Mouse (Mus musculus) midbrain, embryonic 13.5 days (tissue): ENCODE results near the gene Dnah2. TPM values are rescaled to one million over a fixed set of nuclear protein-coding genes. Genes with fewer than 3 reads are reported as not detected.

ENCODE experiments used
- ATAC-seq: fragments of 200-750 bp; cut with Nextera tagmentation; 2 replicates; pipeline ENCODE4 v1.8.0; 2017; ENCODE audit warnings: mild to moderate bottlenecking, moderate TSS enrichment, moderate library complexity
- H3K27ac ChIP-seq: fragments of 300-500 bp; sonication (generic); 2 replicates; pipeline ENCODE4 v1.5.1; 2015; ENCODE audit warnings: inconsistent platforms, mild to moderate bottlenecking, moderate library complexity
- H3K27me3 ChIP-seq: fragments of 300-500 bp; sonication (generic); 2 replicates; pipeline ENCODE4 v1.6.1; 2015; ENCODE audit warnings: mild to moderate bottlenecking, inconsistent platforms
- H3K36me3 ChIP-seq: fragments of 300-500 bp; sonication (generic); 2 replicates; pipeline ENCODE4 v1.6.1; 2015; ENCODE audit warnings: mild to moderate bottlenecking, inconsistent platforms
- H3K4me1 ChIP-seq: fragments of 300-500 bp; sonication (generic); replicated peaks from 2 replicates; pipeline ENCODE4 v1.6.1; 2015; ENCODE audit warnings: inconsistent platforms
- H3K4me2 ChIP-seq: fragments of 300-500 bp; sonication (generic); replicated peaks from 2 replicates; pipeline ENCODE4 v1.6.1; 2015; ENCODE audit warnings: moderate library complexity, mild to moderate bottlenecking, inconsistent platforms
- H3K4me3 ChIP-seq: fragments of 300-500 bp; sonication (generic); replicated peaks from 2 replicates; pipeline ENCODE4 v1.5.1; 2015; ENCODE audit warnings: mild to moderate bottlenecking, inconsistent platforms
- H3K9ac ChIP-seq: fragments of 300-500 bp; sonication (generic); replicated peaks from 2 replicates; pipeline ENCODE4 v1.6.1; 2015; ENCODE audit warnings: mild to moderate bottlenecking, inconsistent platforms
- H3K9me3 ChIP-seq: fragments of 300-500 bp; sonication (generic); 2 replicates; pipeline ENCODE4 v1.6.1; 2016; ENCODE audit warnings: mild to moderate bottlenecking, inconsistent platforms
- WGBS: fragments of 180-500 bp; shearing (Covaris S2); methylation state at CpG from one replicate; pipeline ENCODE4 v1.1.7; 2015; 5-methylcytosine and 5-hydroxymethylcytosine counted together
- polyA plus RNA-seq: library from polyadenylated mRNA; unstranded; fragments of >200 nt; fragmentation: Nextera tagmentation; extraction: Ambion mirVana; gene quantifications from 2 replicates; pipeline ENCODE4 v1.2.1, GENCODE M21; 2015

Dnah2 gene
- polyA plus RNA-seq, 1 experiment from 2014 or later: 2.7 TPM

- ATAC-seq: no peak
- H3K27ac ChIP-seq: no peak overlapping the region
- H3K27me3 ChIP-seq: no peaks in the 10 kb centered on the region
- H3K9ac ChIP-seq: no peak overlapping the region
- H3K9me3 ChIP-seq: no peaks in the 10 kb centered on the region
- WGBS: 84% methylated on average over 2 of the region's 2 CpGs
- H3K4me1 ChIP-seq: no peaks in the 10 kb centered on the region
- H3K36me3 ChIP-seq: no peaks in the 10 kb centered on the region
- no peak overlapping the region for H3K4me2 ChIP-seq
- no peak overlapping the region for H3K4me3 ChIP-seq
Measured at GRCm38 (mm10) chr11:69490898-69491297, 58.0 kb downstream of the Dnah2 start.

DNA sequence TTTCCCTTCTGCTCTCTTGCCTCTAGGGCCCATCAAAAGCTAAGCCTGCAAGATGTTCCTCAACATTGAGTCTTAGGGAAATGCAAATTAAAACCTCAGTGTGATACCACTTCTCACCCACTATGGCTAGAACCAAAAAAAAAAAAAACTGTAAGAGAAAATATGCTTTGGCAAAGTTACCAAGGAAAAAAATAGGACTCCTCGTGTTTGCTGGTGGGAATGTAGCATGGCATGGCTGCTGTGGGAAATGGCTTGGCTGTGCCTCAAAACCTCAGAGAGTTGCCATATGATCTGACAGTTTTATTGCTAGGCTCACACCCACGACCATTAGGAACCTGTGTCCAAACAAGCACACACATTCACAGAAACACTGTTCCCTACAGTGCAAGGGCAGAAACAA lies 61.4 kb downstream of the Dnah2 start:
- Histone ChIP-seq H3K4me1 (no peaks in the 10 kb centered on the region), H3K9ac (no peak overlapping the region), H3K4me3 (no peak overlapping the region), H3K4me2 (no peak overlapping the region), H3K27me3 (no peaks in the 10 kb centered on the region), H3K36me3 (no peaks in the 10 kb centered on the region), H3K9me3 (no peaks in the 10 kb centered on the region), H3K27ac (no peak overlapping the region)
- 89% methylated on average over 2 of the region's 2 CpGs for WGBS
- ATAC-seq: no peak

DNA sequence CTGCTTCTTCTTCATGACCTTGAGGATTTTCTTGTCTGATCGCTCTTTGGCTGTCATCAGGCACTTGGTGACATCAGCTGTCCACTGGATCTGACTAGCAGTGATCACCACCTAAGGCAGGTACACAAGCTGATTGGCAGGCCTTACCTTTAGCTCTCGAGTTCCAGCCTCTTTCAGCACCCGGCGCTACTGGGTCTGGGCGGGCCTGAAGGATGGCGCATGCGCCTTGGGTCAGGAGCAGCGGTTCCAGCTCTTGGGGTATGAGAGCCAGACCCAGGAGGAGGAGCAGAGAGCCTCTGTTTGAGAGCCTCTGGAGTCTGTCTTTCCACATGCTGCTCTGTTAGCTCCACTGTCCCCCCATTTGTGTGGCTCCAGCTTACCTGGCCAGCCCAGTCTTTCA lies 71.3 kb downstream of the Dnah2 start:
- no peak for ATAC-seq
- Histone ChIP-seq H3K36me3 (no peaks in the 10 kb centered on the region), H3K27me3 (no peaks in the 10 kb centered on the region), H3K9me3 (no peaks in the 10 kb centered on the region), H3K9ac (no peak overlapping the region), H3K4me3 (no peak overlapping the region), H3K4me1 (no peaks in the 10 kb centered on the region), H3K4me2 (no peak overlapping the region), H3K27ac (no peak overlapping the region)
- WGBS: 83% methylated on average over 8 of the region's 8 CpGs

DNA sequence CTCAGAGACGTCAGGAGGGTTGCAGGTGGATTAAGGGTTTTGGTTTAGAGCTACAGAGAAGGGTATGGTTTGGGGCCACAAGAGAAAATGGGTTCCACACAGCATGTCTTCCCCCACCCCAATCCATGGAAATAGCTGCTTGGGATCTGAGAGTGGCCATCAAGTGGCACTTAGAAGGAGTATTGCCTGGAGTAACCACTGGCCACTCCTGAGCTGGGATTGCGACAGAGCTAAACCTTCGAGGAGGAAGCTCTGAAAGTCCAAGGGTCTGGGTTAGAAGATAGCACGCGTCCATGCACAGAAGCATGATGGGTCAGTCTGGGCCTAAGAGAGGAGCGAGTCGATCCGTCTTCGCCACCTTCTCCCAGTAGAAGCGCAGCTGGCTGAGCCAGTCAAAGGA lies 72.1 kb downstream of the Dnah2 start:
- Histone ChIP-seq H3K27me3 (no peaks in the 10 kb centered on the region), H3K9ac (no peak overlapping the region), H3K4me1 (peaks cover 2% of the 10 kb centered on the region; the same call in 1 of the 2 replicates), H3K4me2 (no peak overlapping the region), H3K4me3 (no peak overlapping the region), H3K36me3 (no peaks in the 10 kb centered on the region), H3K9me3 (no peaks in the 10 kb centered on the region), H3K27ac (no peak overlapping the region)
- ATAC-seq: no peak
- 92% methylated on average over 10 of the region's 10 CpGs for whole genome bisulfite sequencing

DNA sequence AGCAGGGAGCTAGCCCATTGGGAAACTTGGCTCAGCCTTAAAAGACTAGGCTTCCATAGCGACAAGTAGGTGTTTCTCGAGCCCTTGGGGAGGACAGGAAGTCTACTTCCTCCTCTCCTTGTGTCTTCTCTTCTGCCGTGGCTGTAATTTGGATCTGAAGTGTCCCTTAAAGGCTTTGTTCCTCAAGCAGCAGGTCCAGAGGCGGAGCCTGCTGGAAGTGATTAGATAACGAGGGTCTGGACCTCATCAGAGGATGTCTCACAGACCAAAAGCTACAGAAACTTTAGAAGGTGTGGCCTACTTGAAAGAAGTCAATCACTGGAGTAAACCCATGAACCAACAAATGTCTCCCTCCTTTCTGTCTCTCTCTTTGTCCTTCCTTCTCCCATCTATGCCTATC lies 74.2 kb downstream of the Dnah2 start:
- Histone ChIP-seq H3K27ac (no peak overlapping the region), H3K9me3 (no peaks in the 10 kb centered on the region), H3K9ac (no peak overlapping the region), H3K4me2 (no peak overlapping the region), H3K4me3 (no peak overlapping the region), H3K36me3 (no peaks in the 10 kb centered on the region), H3K27me3 (no peaks in the 10 kb centered on the region), H3K4me1 (peaks cover 6% of the 10 kb centered on the region; the same call in 1 of the 2 replicates)
- WGBS: 69% methylated on average over 5 of the region's 5 CpGs
- ATAC-seq: no peak

- Histone ChIP-seq H3K27ac (no peak overlapping the region), H3K4me1 (peaks cover 6% of the 10 kb centered on the region; the same call in 1 of the 2 replicates), H3K4me2 (no peak overlapping the region), H3K36me3 (no peaks in the 10 kb centered on the region), H3K9ac (no peak overlapping the region), H3K4me3 (no peak overlapping the region), H3K9me3 (no peaks in the 10 kb centered on the region), H3K27me3 (no peaks in the 10 kb centered on the region)
- no peak for ATAC-seq
- 83% methylated on average over 5 of the region's 5 CpGs for WGBS
Measured at GRCm38 (mm10) chr11:69472687-69473086, 76.2 kb downstream of the Dnah2 start.

- H3K4me1 ChIP-seq: peaks cover 6% of the 10 kb centered on the region; the same call in 1 of the 2 replicates
- H3K4me2 ChIP-seq: no peak overlapping the region
- ATAC-seq: no peak
- H3K27me3 ChIP-seq: no peaks in the 10 kb centered on the region
- no peak overlapping the region for H3K27ac ChIP-seq
- WGBS: 22% methylated on average over 8 of the region's 8 CpGs
- no peaks in the 10 kb centered on the region for H3K36me3 ChIP-seq
- no peak overlapping the region for H3K4me3 ChIP-seq
- H3K9me3 ChIP-seq: no peaks in the 10 kb centered on the region
- no peak overlapping the region for H3K9ac ChIP-seq
Measured at GRCm38 (mm10) chr11:69471491-69471890, 77.4 kb downstream of the Dnah2 start.

DNA sequence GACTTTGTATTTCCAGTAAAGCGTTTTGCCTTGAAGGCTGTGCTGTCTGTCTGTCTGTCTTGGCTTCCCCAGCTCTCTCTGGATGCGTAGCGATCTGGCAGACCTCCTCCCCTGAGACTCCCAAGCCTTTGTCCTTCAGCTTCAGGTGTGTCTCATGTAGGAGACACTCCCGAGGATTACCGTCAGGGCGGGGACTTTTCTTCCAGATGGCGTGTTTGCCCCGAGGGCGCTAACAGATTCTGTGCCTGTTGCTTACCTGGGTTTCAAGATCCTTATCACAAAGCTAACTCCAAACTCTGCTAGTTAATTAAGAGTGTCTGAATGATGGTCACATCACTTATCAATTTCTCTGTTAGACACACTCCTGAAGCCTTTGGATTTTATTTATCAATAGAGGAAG lies 79.6 kb downstream of the Dnah2 start:
- no peak for ATAC-seq
- H3K9ac ChIP-seq: no peak overlapping the region
- no peak overlapping the region for H3K4me3 ChIP-seq
- H3K4me1 ChIP-seq: peaks cover 6% of the 10 kb centered on the region; the same call in 1 of the 2 replicates
- no peak overlapping the region for H3K27ac ChIP-seq
- H3K9me3 ChIP-seq: no peaks in the 10 kb centered on the region
- 86% methylated on average over 9 of the region's 9 CpGs for WGBS
- no peak overlapping the region for H3K4me2 ChIP-seq
- no peaks in the 10 kb centered on the region for H3K36me3 ChIP-seq
- H3K27me3 ChIP-seq: no peaks in the 10 kb centered on the region

DNA sequence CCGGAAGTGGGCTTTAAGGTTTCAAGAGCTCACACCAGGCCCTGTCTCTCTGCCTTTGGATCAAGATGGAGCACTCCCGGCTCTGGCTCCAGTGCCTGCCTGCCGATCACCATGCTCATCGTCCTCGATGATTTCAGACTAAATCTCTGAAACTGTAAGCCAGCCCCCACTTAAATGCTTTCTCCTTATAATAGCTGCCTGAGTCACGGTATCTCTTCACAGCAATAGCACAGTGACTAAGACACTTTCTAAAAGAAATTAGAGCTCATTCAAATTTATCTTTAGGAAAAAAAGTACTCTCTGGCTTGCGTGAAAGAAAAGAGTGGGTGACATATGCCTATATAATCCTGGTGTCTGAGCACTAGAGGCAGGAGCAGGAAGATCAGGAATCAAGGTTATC lies 84.9 kb downstream of the Dnah2 start:
- Histone ChIP-seq H3K27me3 (no peaks in the 10 kb centered on the region), H3K4me1 (no peaks in the 10 kb centered on the region), H3K9me3 (no peaks in the 10 kb centered on the region), H3K4me2 (no peak overlapping the region), H3K4me3 (no peak overlapping the region), H3K27ac (no peak overlapping the region), H3K36me3 (no peaks in the 10 kb centered on the region), H3K9ac (no peak overlapping the region)
- no peak for ATAC-seq
- WGBS: 93% methylated on average over 7 of the region's 7 CpGs

GRCm38 (mm10) chr11:69461568-69461967 lies 87.3 kb downstream of the Dnah2 start:
- no peak overlapping the region for H3K4me3 ChIP-seq
- H3K9ac ChIP-seq: no peak overlapping the region
- no peaks in the 10 kb centered on the region for H3K27me3 ChIP-seq
- no peak for ATAC-seq
- H3K4me2 ChIP-seq: no peak overlapping the region
- 79% methylated on average over 5 of the region's 5 CpGs for WGBS
- no peaks in the 10 kb centered on the region for H3K36me3 ChIP-seq
- no peaks in the 10 kb centered on the region for H3K9me3 ChIP-seq
- H3K4me1 ChIP-seq: peaks cover 9% of the 10 kb centered on the region
- H3K27ac ChIP-seq: no peak overlapping the region

DNA sequence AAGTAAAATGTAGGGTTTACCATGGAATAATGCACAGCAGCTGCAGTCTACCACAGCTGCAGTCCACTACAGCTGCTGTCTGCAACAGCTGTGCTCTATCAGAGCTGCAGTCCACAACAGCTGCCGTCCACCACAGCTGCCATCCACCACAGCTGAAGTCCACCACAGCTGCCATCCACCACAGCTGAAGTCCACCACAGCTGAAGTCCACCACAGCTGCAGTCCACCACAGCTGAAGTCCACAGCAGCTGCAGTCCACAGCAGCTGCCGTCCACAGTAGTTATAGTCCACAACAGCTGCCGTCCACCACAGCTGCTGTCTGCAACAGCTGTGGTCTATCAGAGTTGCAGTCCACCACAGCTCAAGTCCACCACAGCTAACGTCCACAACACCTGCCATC lies 89.0 kb downstream of the Dnah2 start:
- no peaks in the 10 kb centered on the region for H3K9me3 ChIP-seq
- H3K4me2 ChIP-seq: no peak overlapping the region
- H3K27me3 ChIP-seq: no peaks in the 10 kb centered on the region
- no peak for ATAC-seq
- H3K4me3 ChIP-seq: no peak overlapping the region
- H3K36me3 ChIP-seq: no peaks in the 10 kb centered on the region
- H3K27ac ChIP-seq: no peak overlapping the region
- 83% methylated on average over 4 of the region's 4 CpGs for WGBS
- peaks cover 11% of the 10 kb centered on the region for H3K4me1 ChIP-seq
- H3K9ac ChIP-seq: no peak overlapping the region

DNA sequence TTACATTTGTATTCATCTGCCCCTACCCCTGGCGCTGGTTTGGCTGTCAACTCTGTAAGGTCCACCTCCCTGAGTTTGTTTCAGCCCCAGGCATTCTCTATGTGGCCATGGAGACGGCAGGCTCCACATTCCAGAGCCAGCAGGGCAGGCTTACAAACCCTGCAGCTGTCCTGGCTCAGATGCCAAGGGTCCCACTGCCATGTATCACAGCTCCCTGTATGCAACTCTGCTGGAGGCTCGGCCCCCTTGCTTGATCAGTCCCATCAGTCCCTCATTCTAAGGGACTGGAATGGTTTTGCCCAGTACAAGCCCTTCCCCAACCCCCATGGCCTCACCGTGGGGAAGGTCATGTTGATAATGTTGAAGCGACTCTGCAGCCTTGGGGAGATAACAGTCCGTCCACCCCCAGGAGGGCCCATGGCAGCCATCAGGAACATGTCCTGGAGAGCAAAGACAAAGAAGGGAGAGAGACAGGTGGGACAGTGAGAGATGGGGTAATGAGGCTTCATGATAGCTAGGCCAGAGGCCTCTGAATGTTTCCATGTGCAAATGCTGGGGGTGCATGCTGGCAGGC lies 91.8 kb downstream of the Dnah2 start:
- 24% methylated on average over 6 of the region's 6 CpGs for WGBS
- Histone ChIP-seq H3K27me3 (no peaks in the 10 kb centered on the region), H3K27ac (peak overlapping the region; percentile 64; the same call in 1 of the 2 replicates), H3K9ac (0 out of 2 replicates have a peak overlapping the region, but pooled peaks have one; percentile 39), H3K9me3 (no peaks in the 10 kb centered on the region), H3K4me2 (no peak overlapping the region), H3K36me3 (no peaks in the 10 kb centered on the region), H3K4me1 (peaks cover 13% of the 10 kb centered on the region), H3K4me3 (no peak overlapping the region)
- peak; percentile 69; the same call in 1 of the 2 replicates for ATAC-seq
